Mouse (Mus musculus) liver, embryonic 16.5 days (tissue): ENCODE results near the gene Ivl. TPM values are rescaled to one million over a fixed set of nuclear protein-coding genes. Genes with fewer than 3 reads are reported as not detected.

Experiments used
- ATAC-seq: fragments of 200-750 bp; cut with Nextera tagmentation; 2 replicates; pipeline ENCODE4 v1.8.0; 2017; ENCODE audit warnings: low read depth, mild to moderate bottlenecking, moderate number of reproducible peaks, moderate library complexity
- H3K27ac ChIP-seq: fragments of 300-500 bp; sonication (generic); 2 replicates; pipeline ENCODE4 v1.5.1; 2014; ENCODE audit warnings: mild to moderate bottlenecking, low read length
- H3K27me3 ChIP-seq: fragments of 300-500 bp; sonication (generic); 2 replicates; pipeline ENCODE4 v1.6.1; 2014; ENCODE audit warnings: low read depth, low read length, mixed read lengths; ENCODE audit not compliant: control insufficient read depth, insufficient read depth
- H3K36me3 ChIP-seq: fragments of 300-500 bp; sonication (generic); 2 replicates; pipeline ENCODE4 v1.6.1; 2014; ENCODE audit warnings: mild to moderate bottlenecking; ENCODE audit not compliant: control insufficient read depth, insufficient read depth
- H3K4me1 ChIP-seq: fragments of 300-500 bp; sonication (generic); 2 replicates; pipeline ENCODE4 v1.6.1; 2014; ENCODE audit warnings: low read depth, low read length, mixed read lengths; ENCODE audit not compliant: control insufficient read depth
- H3K4me2 ChIP-seq: fragments of 300-500 bp; sonication (generic); 2 replicates; pipeline ENCODE4 v1.6.1; 2014; ENCODE audit warnings: low read depth, low read length, mixed read lengths
- H3K4me3 ChIP-seq: fragments of 300-500 bp; sonication (generic); 2 replicates; pipeline ENCODE4 v1.5.1; 2014; ENCODE audit warnings: low read depth, mild to moderate bottlenecking, low read length
- H3K9ac ChIP-seq: fragments of 300-500 bp; sonication (generic); 2 replicates; pipeline ENCODE4 v1.6.1; 2014; ENCODE audit warnings: low read depth, low read length
- H3K9me3 ChIP-seq: fragments of 300-500 bp; sonication (generic); replicated peaks from 2 replicates; pipeline ENCODE4 v1.6.1; 2016; ENCODE audit warnings: low read length; ENCODE audit not compliant: control insufficient read depth
- WGBS: fragments of 180-500 bp; shearing (Covaris S2); extraction: QIAGEN DNeasy Blood & Tissue Kit; methylation state at CpG from one replicate; pipeline ENCODE4 v1.1.7; 2014; ENCODE audit not compliant: insufficient replicate concordance; 5-methylcytosine and 5-hydroxymethylcytosine counted together
- polyA plus RNA-seq: library from polyadenylated mRNA; unstranded; fragments of >200 nt; fragmentation: Nextera tagmentation; extraction: Ambion mirVana; gene quantifications from 2 replicates; pipeline ENCODE4 v1.2.1, GENCODE M21; 2015

The Ivl gene
- polyA plus RNA-seq, 1 experiment from 2014 or later: not detected

DNA sequence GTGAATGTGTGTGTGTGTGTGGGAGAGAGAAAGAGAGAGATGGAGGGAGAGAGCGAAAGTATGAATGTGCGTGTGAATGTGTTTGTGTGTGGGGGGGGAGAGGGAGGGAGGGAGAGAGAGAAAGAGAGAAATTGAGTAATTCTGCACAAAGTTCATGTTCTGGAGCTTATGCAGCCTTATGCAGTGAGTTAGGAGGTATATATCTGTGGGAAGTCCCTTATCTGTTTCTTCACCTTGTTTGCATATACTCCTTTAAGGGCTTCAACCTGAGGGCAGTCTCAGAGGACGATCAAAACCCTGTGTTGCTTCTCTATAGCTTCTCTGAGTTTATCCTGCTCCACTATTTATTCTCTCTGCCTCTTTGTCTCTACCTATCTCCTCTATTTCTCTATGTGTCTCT, 13.7 kb upstream of the Ivl start:
- 68% methylated on average over 3 of the region's 3 CpGs for WGBS
- no peak for ATAC-seq
- no peak overlapping the region for H3K27ac ChIP-seq
- H3K4me2 ChIP-seq: no peak overlapping the region
- H3K4me3 ChIP-seq: no peak overlapping the region
- H3K9me3 ChIP-seq: no peaks in the 10 kb centered on the region
- H3K4me1 ChIP-seq: no peaks in the 10 kb centered on the region
- no peak overlapping the region for H3K9ac ChIP-seq
- no peaks in the 10 kb centered on the region for H3K36me3 ChIP-seq
- H3K27me3 ChIP-seq: no peaks in the 10 kb centered on the region

- H3K27me3 ChIP-seq: no peaks in the 10 kb centered on the region
- no peaks in the 10 kb centered on the region for H3K9me3 ChIP-seq
- no peaks in the 10 kb centered on the region for H3K4me1 ChIP-seq
- H3K36me3 ChIP-seq: no peaks in the 10 kb centered on the region
- H3K4me3 ChIP-seq: no peak overlapping the region
- no peak overlapping the region for H3K9ac ChIP-seq
- WGBS: 39% methylated on average over 1 of the region's 1 CpGs
- no peak overlapping the region for H3K27ac ChIP-seq
- H3K4me2 ChIP-seq: no peak overlapping the region
- ATAC-seq: no peak
These were observed 11.5 kb upstream of the Ivl start for GRCm38 (mm10) chr3:92585055-92585454.

- no peak for ATAC-seq
- no peaks in the 10 kb centered on the region for H3K36me3 ChIP-seq
- no peak overlapping the region for H3K9ac ChIP-seq
- no peak overlapping the region for H3K27ac ChIP-seq
- 52% methylated on average over 3 of the region's 3 CpGs for WGBS
- no peak overlapping the region for H3K4me3 ChIP-seq
- H3K4me1 ChIP-seq: no peaks in the 10 kb centered on the region
- H3K4me2 ChIP-seq: no peak overlapping the region
- no peaks in the 10 kb centered on the region for H3K27me3 ChIP-seq
- H3K9me3 ChIP-seq: no peaks in the 10 kb centered on the region
These were observed 9.8 kb upstream of the Ivl start for GRCm38 (mm10) chr3:92583164-92583826.

- no peak overlapping the region for H3K4me3 ChIP-seq
- 53% methylated on average over 1 of the region's 1 CpGs for WGBS
- no peaks in the 10 kb centered on the region for H3K9me3 ChIP-seq
- no peak overlapping the region for H3K27ac ChIP-seq
- no peak overlapping the region for H3K4me2 ChIP-seq
- H3K27me3 ChIP-seq: no peaks in the 10 kb centered on the region
- H3K4me1 ChIP-seq: no peaks in the 10 kb centered on the region
- H3K9ac ChIP-seq: no peak overlapping the region
- no peak for ATAC-seq
- no peaks in the 10 kb centered on the region for H3K36me3 ChIP-seq
These were observed 6.0 kb upstream of the Ivl start for GRCm38 (mm10) chr3:92579508-92579907.

- ATAC-seq: no peak
- WGBS: 54% methylated on average over 4 of the region's 4 CpGs
- Histone ChIP-seq H3K36me3 (no peaks in the 10 kb centered on the region), H3K27me3 (no peaks in the 10 kb centered on the region), H3K9me3 (no peaks in the 10 kb centered on the region), H3K9ac (no peak overlapping the region), H3K4me1 (no peaks in the 10 kb centered on the region), H3K4me2 (no peak overlapping the region), H3K27ac (no peak overlapping the region), H3K4me3 (no peak overlapping the region)
These were observed 5.3 kb upstream of the Ivl start for GRCm38 (mm10) chr3:92578652-92579413.

DNA sequence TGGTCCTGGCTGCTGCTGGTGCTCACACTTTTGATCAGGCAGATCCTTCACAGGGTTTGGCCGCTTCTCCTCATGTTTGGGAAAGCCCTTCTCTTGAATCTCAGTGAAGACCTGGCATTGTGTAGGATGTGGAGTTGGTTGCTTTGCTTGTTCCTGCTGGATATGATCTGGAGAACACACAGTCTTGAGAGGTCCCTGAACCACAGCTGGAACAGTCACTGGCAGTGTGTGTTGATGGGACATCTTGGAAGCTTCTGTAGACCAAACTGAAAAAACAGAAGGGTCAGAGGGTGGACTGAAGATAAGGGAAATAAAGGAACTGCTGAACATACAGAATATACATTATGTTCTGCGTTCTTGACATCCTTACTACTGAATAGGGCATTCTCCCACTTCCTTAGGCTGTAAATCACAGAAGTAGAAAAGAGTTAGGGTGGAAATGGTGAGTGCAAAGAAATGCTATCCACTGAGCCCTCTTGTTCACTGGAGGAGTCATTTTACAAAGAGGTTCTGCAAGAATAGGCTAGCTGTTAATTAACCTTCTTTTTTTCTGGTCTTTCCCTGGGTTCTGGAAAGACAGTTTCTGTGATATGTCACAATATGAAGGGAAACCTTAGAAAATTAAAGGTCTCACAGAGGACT, 900 bp downstream of the Ivl start:
- no peak for ATAC-seq
- no peaks in the 10 kb centered on the region for H3K36me3 ChIP-seq
- H3K4me2 ChIP-seq: no peak overlapping the region
- no peaks in the 10 kb centered on the region for H3K9me3 ChIP-seq
- no peaks in the 10 kb centered on the region for H3K4me1 ChIP-seq
- WGBS: 28% methylated on average over 2 of the region's 2 CpGs
- H3K27ac ChIP-seq: no peak overlapping the region
- H3K4me3 ChIP-seq: no peak overlapping the region
- no peaks in the 10 kb centered on the region for H3K27me3 ChIP-seq
- no peak overlapping the region for H3K9ac ChIP-seq

- no peak overlapping the region for H3K4me2 ChIP-seq
- H3K9ac ChIP-seq: no peak overlapping the region
- H3K9me3 ChIP-seq: no peaks in the 10 kb centered on the region
- H3K27me3 ChIP-seq: no peaks in the 10 kb centered on the region
- WGBS: 72% methylated on average over 2 of the region's 2 CpGs
- no peak overlapping the region for H3K27ac ChIP-seq
- H3K4me1 ChIP-seq: no peaks in the 10 kb centered on the region
- no peak overlapping the region for H3K4me3 ChIP-seq
- H3K36me3 ChIP-seq: no peaks in the 10 kb centered on the region
- no peak for ATAC-seq
These were observed 4.8 kb downstream of the Ivl start for GRCm38 (mm10) chr3:92568752-92569151.

GRCm38 (mm10) chr3:92565418-92565817, 8.1 kb downstream of the Ivl start:
- Histone ChIP-seq H3K4me2 (no peak overlapping the region), H3K27ac (no peak overlapping the region), H3K36me3 (no peaks in the 10 kb centered on the region), H3K4me3 (no peak overlapping the region), H3K27me3 (no peaks in the 10 kb centered on the region), H3K9me3 (no peaks in the 10 kb centered on the region), H3K4me1 (no peaks in the 10 kb centered on the region), H3K9ac (no peak overlapping the region)
- no peak for ATAC-seq

- Histone ChIP-seq H3K9ac (no peak within 1 kb of the TSS), H3K4me2 (no peak within 1 kb of the TSS), H3K36me3 (no peaks in the 10 kb centered on the region), H3K4me3 (no peak within 1 kb of the TSS), H3K9me3 (no peaks in the 10 kb centered on the region), H3K27me3 (no peaks in the 10 kb centered on the region), H3K4me1 (no peaks in the 10 kb centered on the region), H3K27ac (no peak within 1 kb of the TSS)
- ATAC-seq: no peak
- WGBS: 73% methylated on average over 3 of the region's 3 CpGs
These were observed 39.1 kb downstream of the Ivl start, which contains the start of gene 2310046K23Rik for GRCm38 (mm10) chr3:92534411-92534810. Gene 2310046K23Rik, minus strand, starts transcription at chr3:92534511.
